Mouse (Mus musculus) right cerebral cortex, postnatal 25 days (tissue): ENCODE data around the gene Sp9.

Experiments
- DNase-seq: peaks from one replicate; pipeline ENCODE4 v3.0.0; 2022

The Sp9 gene

GRCm38 (mm10) chr2:73275261-73276040 lies 3.7 kb downstream of the Sp9 start:
- no peak for DNase-seq

DNA sequence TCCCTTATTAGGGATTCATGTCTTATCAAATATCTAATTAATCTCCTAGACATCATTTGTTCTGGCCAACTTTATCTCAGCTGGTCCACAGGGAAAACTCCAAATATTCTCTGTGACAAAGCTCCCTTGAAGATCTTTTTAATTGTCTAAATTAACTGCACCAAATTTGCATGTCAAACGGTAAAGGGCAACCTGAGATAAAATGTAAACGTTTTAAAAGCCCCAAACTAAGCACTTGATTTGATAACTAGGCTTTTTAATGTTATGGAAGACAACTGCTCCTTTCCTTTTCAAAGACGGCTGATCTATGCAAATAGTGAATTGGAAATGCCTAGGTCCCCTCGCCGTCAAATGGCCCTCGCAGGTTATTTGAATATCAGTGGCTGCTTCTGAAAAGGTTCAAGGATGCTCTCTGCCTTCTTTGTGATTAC lies 4.4 kb downstream of the Sp9 start:
- no peak for DNase-seq

GRCm38 (mm10) chr2:73277021-73277708 lies 5.4 kb downstream of the Sp9 start:
- DNase-seq, result no peak

GRCm38 (mm10) chr2:73277709-73278075 lies 6.0 kb downstream of the Sp9 start:
- DNase-seq, result no peak

- peak; percentile 84 for DNase-seq
Observed at GRCm38 (mm10) chr2:73278131-73278854, 6.6 kb downstream of the Sp9 start.

DNA sequence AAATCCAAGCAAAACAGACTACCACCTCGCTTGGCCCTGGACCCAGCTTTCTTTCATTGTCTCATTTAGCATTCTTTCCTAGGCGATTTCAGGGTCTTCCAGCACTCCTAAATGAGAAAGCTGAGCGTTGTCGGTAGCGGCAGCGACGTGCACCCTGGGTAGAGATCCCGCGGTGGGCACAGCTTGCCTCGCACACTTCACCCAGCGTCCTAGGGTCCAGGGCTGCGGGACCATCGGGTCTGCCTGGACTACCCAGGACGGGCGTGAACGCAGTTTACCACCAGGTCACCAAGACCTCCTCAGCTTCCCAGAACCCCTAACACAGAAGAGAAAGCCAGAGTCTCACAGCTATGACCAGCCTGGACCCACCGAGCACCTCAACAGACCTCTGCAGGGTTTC lies 7.1 kb downstream of the Sp9 start:
- no peak for DNase-seq

- no peak for DNase-seq
Observed at GRCm38 (mm10) chr2:73279271-73280038, 7.7 kb downstream of the Sp9 start.

DNA sequence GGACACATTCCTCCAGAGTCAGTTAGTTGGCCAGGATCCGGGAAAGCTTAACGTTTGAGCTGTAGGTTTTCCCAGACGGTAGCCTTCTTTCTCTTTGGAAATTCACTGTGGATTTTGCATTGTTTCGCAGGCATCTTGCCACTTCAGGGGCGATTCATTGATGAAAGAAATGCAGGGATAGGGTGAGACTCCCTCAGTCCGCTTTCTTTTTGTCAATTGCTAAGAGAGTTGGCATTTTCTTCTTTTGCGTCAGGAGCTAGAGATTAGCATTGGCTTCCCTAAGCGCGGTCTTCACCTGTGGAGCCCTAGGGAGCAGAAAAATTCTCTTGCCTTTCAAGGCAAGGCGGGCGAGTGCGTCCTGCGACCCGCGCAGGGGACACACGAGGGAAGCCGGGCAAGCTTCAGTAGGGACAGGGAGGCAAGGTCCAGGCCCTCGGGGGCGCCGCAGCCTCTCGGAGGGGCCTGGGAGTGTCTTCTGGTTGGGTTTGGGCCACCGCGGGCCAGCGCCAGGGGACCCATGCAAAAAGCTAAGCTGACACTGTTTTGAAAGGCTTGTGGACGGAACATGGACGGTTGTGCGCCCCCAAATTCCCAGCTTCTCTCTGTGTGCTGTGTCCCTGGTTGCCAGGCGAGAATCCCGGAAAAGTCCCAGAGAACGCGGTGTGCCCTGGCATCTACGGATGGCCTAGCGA lies 8.8 kb downstream of the Sp9 start:
- DNase-seq, result no peak

GRCm38 (mm10) chr2:73281048-73281661 lies 9.4 kb downstream of the Sp9 start:
- DNase-seq, result no peak

GRCm38 (mm10) chr2:73281707-73282106 lies 10.0 kb downstream of the Sp9 start:
- DNase-seq, result no peak

DNA sequence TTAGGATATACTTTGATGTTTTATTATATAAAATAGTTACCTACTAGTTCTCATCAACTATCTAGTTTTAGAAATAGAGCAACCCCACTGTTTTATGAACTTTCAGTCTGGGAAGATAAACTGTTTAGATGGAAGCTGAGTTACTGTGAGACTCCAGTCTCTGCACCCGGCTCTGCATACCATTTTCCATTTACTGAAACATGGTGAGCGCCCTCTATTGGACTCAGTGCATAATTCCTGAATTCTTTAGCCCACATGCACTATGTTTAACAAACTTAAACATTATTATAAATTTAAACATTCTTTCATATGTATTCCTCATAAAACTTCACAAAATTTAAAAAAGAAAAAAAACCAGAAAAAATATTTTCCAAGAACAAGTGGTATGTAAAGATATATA lies 13.9 kb downstream of the Sp9 start:
- no peak for DNase-seq

GRCm38 (mm10) chr2:73291130-73291529 lies 19.4 kb downstream of the Sp9 start:
- no peak for DNase-seq

DNA sequence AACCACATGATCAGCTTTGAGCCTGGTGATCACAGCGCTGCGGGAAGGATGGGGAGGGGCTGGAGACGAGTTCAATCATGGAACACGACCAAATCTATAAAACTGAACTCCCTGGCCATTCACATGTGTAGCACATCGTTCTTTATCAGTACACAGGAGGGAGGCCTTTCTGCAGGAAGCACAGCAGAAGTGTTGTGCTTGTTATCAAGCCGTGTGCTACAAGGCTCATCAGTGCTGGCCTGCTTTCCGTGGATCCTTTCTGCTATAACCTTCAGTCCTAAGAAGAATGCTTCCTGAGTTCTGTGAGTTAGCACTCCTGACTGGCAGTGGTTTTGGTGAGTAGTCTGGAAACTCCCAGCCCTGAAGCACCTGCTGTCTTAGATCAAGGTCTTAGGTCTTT lies 23.3 kb downstream of the Sp9 start:
- no peak for DNase-seq

DNA sequence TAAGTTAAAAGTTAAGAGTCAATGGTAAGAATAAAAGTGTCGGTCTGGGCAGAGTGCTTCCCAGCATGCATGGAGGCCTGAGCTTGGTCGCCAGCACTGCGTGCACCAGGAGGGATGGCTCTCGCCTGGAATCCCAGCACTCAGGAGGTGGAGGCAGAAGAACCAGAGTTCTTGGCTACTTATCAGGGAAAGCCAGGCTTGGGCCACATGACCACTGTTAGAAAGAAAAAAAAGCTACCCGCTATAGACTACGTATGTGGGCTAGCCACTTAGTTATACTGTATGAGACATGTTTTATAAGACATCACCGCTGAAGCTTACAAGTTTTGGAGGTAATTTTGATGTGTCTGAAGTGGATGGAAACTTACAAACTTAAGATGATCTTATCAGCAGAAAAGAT lies 26.4 kb downstream of the Sp9 start:
- DNase-seq, result no peak

DNA sequence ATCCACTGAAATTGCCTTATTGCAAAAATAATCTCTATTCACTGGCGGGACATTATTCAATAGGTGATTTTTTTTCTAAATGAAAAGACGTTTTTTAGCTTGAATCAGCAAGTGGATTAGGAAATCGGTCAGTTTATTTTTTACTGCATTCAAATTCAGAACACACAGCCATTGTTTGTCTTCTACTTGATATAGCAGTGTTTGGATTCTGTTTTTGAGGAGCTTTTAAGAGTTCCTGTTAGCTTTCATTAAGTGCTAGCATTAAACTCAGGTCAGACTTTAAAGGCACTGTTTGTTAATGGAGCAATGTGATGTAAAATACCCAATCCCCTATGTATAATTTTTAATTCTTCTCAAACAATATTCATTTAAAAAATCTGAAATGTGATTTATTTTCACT lies 27.1 kb downstream of the Sp9 start:
- no peak for DNase-seq

- no peak for DNase-seq
Observed at GRCm38 (mm10) chr2:73301979-73302378, 30.3 kb downstream of the Sp9 start.

DNA sequence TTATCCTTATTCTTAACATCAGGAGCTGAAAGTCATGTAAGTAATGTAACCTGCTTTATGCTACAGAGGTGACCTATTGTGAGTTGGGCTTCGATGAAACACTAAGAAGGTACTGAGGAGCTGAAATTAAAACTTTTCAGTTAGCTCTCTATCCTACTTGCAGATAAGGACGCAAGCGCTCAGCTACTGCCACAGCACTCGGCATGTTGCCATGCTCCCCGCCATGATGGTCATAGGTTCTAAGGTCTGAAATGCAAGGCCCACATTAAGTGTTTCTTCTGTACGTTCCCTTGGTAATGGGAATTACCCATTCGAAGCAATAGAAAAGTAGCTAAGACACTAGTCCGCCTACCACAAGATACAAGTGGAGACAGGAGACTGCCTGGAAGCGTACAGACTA lies 31.0 kb downstream of the Sp9 start:
- no peak for DNase-seq

DNA sequence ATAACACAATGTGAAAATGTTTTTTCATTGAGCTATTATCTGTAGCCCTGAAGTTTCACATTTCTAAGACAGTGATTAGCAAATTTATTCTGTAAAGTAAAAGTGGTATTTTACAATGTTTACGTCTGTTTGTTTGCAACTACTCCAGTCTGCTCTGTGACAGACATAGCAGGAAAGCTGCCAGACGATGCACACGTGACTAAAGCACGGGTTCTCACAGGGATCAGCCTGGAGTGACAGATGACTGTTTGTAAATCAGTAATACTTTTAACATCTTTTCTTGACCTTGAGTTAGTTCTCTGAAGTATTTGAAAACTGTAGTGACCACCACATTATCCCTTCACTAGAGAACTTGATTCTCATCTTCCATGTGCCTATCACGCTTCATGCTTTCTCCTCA lies 32.8 kb downstream of the Sp9 start:
- DNase-seq, result no peak

DNA sequence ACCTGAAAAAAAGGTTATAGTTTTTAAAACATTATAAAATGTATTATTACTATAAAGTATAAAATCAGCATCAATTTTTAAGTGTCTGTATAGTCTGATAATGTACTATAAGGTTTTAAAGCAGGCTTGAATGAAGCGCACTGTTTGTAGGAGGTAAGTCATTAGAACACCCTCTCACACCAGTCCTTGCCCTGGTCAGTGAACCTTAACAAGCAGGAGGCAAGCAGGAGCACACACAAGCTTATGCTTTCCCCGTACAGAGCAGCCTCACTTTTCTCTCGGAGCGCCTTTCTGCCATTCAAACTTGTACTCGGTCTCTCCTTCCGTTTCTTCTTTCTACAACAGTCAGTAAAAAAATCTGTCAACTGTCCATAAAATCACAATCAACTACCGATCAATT lies 34.3 kb downstream of the Sp9 start:
- DNase-seq, result no peak

DNA sequence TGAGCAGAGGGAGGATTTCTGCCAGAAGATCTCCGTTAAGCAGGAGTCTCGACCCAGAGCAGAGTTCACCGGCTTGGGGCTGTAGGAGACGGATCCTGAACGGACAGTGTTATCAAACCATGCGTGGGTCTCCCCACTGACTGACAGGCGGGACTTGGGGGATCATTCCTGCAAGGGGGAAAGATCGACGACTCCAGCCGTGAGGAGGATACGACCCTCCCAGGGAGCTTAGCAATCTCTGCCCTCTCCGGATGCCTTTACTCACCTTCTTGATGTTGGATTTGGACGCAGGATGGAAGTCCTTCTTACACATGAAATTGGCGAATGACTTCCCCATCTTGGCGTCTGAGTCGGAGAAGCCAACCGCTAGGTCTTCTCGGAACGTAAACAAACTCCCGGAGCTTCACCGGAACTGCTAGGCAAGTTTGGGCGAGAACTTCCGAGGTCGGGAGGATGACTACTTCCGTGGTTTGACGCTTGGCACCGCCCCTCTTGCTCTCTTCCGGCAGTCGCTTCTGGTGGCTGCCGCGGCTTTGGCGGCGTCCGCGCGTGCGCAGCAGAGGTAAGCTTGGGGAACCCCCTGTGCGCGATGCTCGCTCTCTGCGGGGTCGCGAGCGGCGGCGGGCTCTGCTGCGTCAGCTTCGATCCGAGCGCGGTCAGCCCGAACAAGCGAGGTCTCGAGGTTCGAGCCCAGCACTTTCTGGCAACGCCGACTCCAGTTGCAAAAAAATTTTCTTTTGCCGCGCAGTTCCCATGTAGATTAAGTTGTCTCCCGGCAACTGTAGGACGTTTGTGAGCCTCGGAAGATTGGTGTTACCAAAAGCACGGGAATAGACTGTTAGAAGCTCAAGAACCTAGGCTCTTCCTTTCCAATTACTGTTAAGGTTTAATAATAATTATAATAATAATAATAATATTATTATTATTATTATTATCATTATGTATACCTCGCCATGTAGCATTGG lies 40.7 kb downstream of the Sp9 start, which contains the start of the genes Scrn3 and Cir1:
TSS of gene Scrn3 (plus strand) at position 450 of the 965 bp plus-strand sequence.
TSS of gene Cir1 (minus strand) at position 550 of the 965 bp plus-strand sequence.
- DNase-seq, result peak; percentile 93

DNA sequence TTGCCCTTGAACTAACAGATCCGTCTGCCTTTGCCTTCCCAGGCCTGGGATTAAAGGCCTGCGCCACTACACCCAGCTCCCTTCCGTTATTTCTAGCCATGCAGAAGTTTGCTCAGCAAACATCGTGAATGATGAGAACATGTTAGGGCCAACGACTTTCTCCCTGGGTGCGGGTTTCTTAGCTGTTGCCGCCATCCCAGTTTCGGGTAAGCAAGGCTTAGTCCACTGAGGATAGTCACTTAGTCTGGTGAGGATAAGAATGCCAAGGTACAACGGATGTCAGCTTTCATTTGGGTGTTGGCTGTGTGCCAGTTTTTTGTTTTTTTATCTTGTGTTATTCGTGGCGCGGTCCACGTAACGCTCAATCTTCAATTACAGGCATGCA lies 41.4 kb downstream of the Sp9 start:
- peak; percentile 24 for DNase-seq
